Mouse (Mus musculus): ENCODE measurements around the gene Tceal7.

GRCm38 (mm10) chrX:136223714-136224113 is 9.1 kb downstream of the Tceal7 start:
- no peak for TF ChIP-seq CTCF (IDR thresholded peaks at IDR 0.05; ENCODE audit: low read depth)
- no peak for TF ChIP-seq EP300 (IDR thresholded peaks at IDR 0.05; ENCODE audit: low read depth)

All from liver, postnatal 0 days (tissue).